Mouse (Mus musculus) stomach, embryonic 16.5 days (tissue): ENCODE measurements around the gene Cdc42ep1. TPM values are rescaled to one million over a fixed set of nuclear protein-coding genes. Genes with fewer than 3 reads are reported as not detected.

ENCODE experiments used
- ATAC-seq: fragments of 200-750 bp; cut with Nextera tagmentation; 2 replicates; pipeline ENCODE4 v1.8.0; 2017; ENCODE audit warnings: moderate number of reproducible peaks, moderate TSS enrichment; ENCODE audit not compliant: insufficient read depth, low FRiP score
- H3K27ac ChIP-seq: fragments of 300-500 bp; sonication (generic); 2 replicates; pipeline ENCODE4 v1.5.1; 2014; ENCODE audit warnings: low read length
- H3K27me3 ChIP-seq: fragments of 300-500 bp; sonication (generic); 2 replicates; pipeline ENCODE4 v1.6.1; 2014; ENCODE audit warnings: low read length, control low read depth, mixed read lengths; ENCODE audit not compliant: control insufficient read depth, insufficient read depth
- H3K36me3 ChIP-seq: fragments of 300-500 bp; sonication (generic); 2 replicates; pipeline ENCODE4 v1.6.1; 2014; ENCODE audit warnings: low read length; ENCODE audit not compliant: control insufficient read depth, insufficient read depth
- H3K4me1 ChIP-seq: fragments of 300-500 bp; sonication (generic); 2 replicates; pipeline ENCODE4 v1.6.1; 2014; ENCODE audit warnings: low read length, control low read depth, mixed read lengths; ENCODE audit not compliant: control insufficient read depth, insufficient read depth
- H3K4me2 ChIP-seq: fragments of 300-500 bp; sonication (generic); 2 replicates; pipeline ENCODE4 v1.6.1; 2014; ENCODE audit warnings: low read depth, low read length, mixed read lengths
- H3K4me3 ChIP-seq: fragments of 300-500 bp; sonication (generic); replicated peaks from 2 replicates; pipeline ENCODE4 v1.5.1; 2014; ENCODE audit warnings: mild to moderate bottlenecking, low read length
- H3K9ac ChIP-seq: fragments of 300-500 bp; sonication (generic); 2 replicates; pipeline ENCODE4 v1.6.1; 2014; ENCODE audit warnings: low read length
- H3K9me3 ChIP-seq: fragments of 300-500 bp; sonication (generic); replicated peaks from 2 replicates; pipeline ENCODE4 v1.6.1; 2016; ENCODE audit warnings: low read length, control low read depth; ENCODE audit not compliant: control insufficient read depth
- WGBS: fragments of 180-500 bp; shearing (Covaris S2); extraction: QIAGEN DNeasy Blood & Tissue Kit; methylation state at CpG from one replicate; pipeline ENCODE4 v1.1.7; 2014; 5-methylcytosine and 5-hydroxymethylcytosine counted together
- polyA plus RNA-seq: library from polyadenylated mRNA; unstranded; fragments of >200 nt; fragmentation: Nextera tagmentation; extraction: Ambion mirVana; gene quantifications from 2 replicates; pipeline ENCODE4 v1.2.1, GENCODE M21; 2015

Gene Cdc42ep1
- polyA plus RNA-seq, 1 experiment from 2014 or later = 47.9 TPM

DNA sequence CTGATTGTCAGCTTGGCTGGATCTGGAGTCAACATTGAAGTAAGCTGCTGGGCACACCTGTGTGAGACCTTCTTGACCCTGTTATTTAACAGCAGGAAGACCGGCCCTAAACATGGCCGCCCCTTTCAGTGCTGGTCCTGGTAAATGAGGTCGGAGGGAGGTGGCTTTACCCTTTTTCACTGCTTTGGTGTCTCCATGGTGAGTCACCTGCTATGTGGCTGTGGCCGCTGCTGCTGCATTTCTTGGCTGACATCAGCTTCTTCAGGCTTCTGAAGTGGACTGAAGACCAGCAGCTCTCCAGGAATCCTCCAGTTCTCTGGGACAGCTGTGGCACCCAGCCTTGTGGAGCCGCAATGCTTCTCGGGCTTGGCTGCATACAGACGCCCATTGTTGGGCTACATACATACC lies 26.4 kb downstream of the Cdc42ep1 start:
- Histone ChIP-seq H3K9ac (peak overlapping the region; percentile 55; the same call in 1 of the 2 replicates), H3K36me3 (no peaks in the 10 kb centered on the region), H3K27me3 (no peaks in the 10 kb centered on the region), H3K9me3 (no peaks in the 10 kb centered on the region), H3K27ac (peak overlapping the region; percentile 91), H3K4me1 (peaks cover 25% of the 10 kb centered on the region), H3K4me3 (no peak overlapping the region), H3K4me2 (peak overlapping the region; percentile 16; the same call in 1 of the 2 replicates)
- ATAC-seq = peak; percentile 56
- 36% methylated on average over 7 of the region's 7 CpGs for WGBS

DNA sequence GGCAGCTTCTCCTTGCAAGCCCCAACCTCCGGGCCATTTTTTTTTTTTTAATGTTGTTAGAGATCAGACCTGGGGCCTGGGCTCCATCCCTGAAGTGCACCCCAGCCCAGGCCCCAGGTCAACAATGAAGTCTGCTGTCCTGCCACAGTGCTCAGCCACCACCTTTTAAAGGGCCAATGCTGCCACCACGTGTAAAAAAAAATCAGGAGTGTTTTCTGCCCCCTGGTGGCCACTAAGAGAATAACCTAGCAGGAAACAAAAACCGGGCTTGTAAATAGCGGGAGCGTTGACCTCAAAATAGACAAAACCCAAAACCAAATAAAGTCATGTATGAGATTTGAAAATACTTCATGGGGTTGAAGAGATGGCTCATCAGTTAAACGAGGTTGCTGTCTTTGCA lies 27.4 kb downstream of the Cdc42ep1 start:
- Histone ChIP-seq H3K27me3 (no peaks in the 10 kb centered on the region), H3K4me1 (peaks cover 22% of the 10 kb centered on the region), H3K4me3 (no peak overlapping the region), H3K9ac (no peak overlapping the region), H3K4me2 (no peak overlapping the region), H3K36me3 (no peaks in the 10 kb centered on the region), H3K9me3 (no peaks in the 10 kb centered on the region), H3K27ac (no peak overlapping the region)
- WGBS = 32% methylated on average over 6 of the region's 6 CpGs
- ATAC-seq = no peak

DNA sequence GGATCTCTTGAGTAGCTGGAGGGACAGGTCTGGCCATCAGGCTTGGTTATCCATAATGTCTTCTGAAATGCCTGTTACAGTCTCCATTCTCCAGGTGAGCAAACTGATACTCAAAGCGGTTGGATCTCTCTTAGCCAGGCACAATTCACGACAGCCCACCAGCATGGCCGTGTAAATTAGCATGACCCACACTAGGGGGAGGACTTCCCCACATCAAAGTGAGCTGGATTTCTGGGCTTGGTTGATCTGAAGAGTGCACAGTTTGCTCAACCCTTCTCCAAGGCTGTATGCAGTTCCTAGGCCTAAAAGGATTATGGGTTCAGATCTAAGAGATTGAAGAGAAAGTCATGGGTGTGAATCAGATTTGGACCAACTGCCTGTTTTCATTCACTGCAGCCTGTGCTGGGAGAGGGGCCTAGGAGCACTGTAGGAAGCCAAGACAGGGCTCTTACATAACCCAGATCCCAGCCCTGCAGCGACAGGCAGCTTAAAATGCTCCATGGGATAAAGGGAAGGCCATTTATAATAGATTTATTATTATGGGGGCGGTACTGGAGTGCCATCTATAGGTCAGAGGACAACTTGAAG lies 29.7 kb downstream of the Cdc42ep1 start:
- Histone ChIP-seq H3K27ac (peak overlapping the region; percentile 21), H3K4me2 (no peak overlapping the region), H3K27me3 (no peaks in the 10 kb centered on the region), H3K4me3 (no peak overlapping the region), H3K36me3 (no peaks in the 10 kb centered on the region), H3K9ac (no peak overlapping the region), H3K9me3 (no peaks in the 10 kb centered on the region), H3K4me1 (peaks cover 38% of the 10 kb centered on the region)
- WGBS = 37% methylated on average over 5 of the region's 5 CpGs
- ATAC-seq = no peak

- peak overlapping the region; percentile 42 for H3K9ac ChIP-seq
- 50% methylated on average over 13 of the region's 13 CpGs for WGBS
- H3K27ac ChIP-seq = no peak overlapping the region
- H3K4me3 ChIP-seq = no peak overlapping the region
- peaks cover 30% of the 10 kb centered on the region for H3K4me1 ChIP-seq
- ATAC-seq = no peak
- H3K4me2 ChIP-seq = no peak overlapping the region
- no peaks in the 10 kb centered on the region for H3K36me3 ChIP-seq
- H3K9me3 ChIP-seq = no peaks in the 10 kb centered on the region
- H3K27me3 ChIP-seq = no peaks in the 10 kb centered on the region
These were observed 31.5 kb downstream of the Cdc42ep1 start for GRCm38 (mm10) chr15:78873803-78874435.

GRCm38 (mm10) chr15:78874989-78875388 lies 32.6 kb downstream of the Cdc42ep1 start:
- H3K36me3 ChIP-seq = no peaks in the 10 kb centered on the region
- no peak overlapping the region for H3K4me3 ChIP-seq
- no peak overlapping the region for H3K4me2 ChIP-seq
- no peak for ATAC-seq
- H3K27me3 ChIP-seq = no peaks in the 10 kb centered on the region
- no peaks in the 10 kb centered on the region for H3K9me3 ChIP-seq
- WGBS = 56% methylated on average over 8 of the region's 8 CpGs
- peaks cover 35% of the 10 kb centered on the region for H3K4me1 ChIP-seq
- peak overlapping the region; percentile 99 for H3K27ac ChIP-seq
- no peak overlapping the region for H3K9ac ChIP-seq

DNA sequence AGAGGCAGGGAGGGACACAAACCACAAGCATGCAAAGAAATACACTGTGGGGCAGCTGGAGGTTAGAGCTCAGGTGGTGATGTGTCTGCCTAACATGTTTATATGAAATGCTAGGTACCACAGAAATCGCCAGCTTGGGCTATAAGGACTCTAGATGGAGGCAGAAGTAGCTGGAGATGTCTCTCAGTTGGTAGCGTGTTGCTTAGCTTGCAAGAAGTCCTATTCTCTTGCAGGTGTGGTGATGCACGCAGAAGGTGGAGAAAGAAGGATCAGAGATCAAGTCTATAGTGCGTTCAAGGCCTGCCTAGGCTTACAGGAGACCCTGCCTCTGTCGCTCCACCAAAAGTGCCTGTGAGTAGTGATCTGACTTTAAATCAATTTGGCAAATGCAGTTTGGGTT lies 33.1 kb downstream of the Cdc42ep1 start:
- Histone ChIP-seq H3K4me2 (peak overlapping the region; percentile 81), H3K4me1 (peaks cover 35% of the 10 kb centered on the region), H3K27me3 (no peaks in the 10 kb centered on the region), H3K36me3 (no peaks in the 10 kb centered on the region), H3K27ac (peak overlapping the region; percentile 99), H3K9me3 (no peaks in the 10 kb centered on the region), H3K4me3 (peak overlapping the region; percentile 78; the same call in 1 of the 2 replicates), H3K9ac (peak overlapping the region; percentile 93; the same call in 1 of the 2 replicates)
- ATAC-seq = no peak
- WGBS = 72% methylated on average over 5 of the region's 5 CpGs

- peak overlapping the region; percentile 78 for H3K4me3 ChIP-seq
- peaks cover 35% of the 10 kb centered on the region for H3K4me1 ChIP-seq
- H3K27me3 ChIP-seq = no peaks in the 10 kb centered on the region
- peak overlapping the region; percentile 81 for H3K4me2 ChIP-seq
- peak overlapping the region; percentile 93 for H3K9ac ChIP-seq
- H3K36me3 ChIP-seq = 0 out of 2 replicates have a peak, but pooled peaks cover 2% of the 10 kb centered on the region
- H3K27ac ChIP-seq = peak overlapping the region; percentile 99
- no peaks in the 10 kb centered on the region for H3K9me3 ChIP-seq
- WGBS = 2% methylated on average over 17 of the region's 17 CpGs
- peak; percentile 52; the same call in 1 of the 2 replicates for ATAC-seq
These were observed 33.9 kb downstream of the Cdc42ep1 start for GRCm38 (mm10) chr15:78876258-78876696.

- peaks cover 30% of the 10 kb centered on the region for H3K4me1 ChIP-seq
- peak within 1 kb of the TSS; percentile 93 for H3K9ac ChIP-seq
- peak within 1 kb of the TSS; percentile 87 for H3K4me2 ChIP-seq
- peak within 1 kb of the TSS; percentile 99 for H3K27ac ChIP-seq
- no peaks in the 10 kb centered on the region for H3K9me3 ChIP-seq
- peak; percentile 90 for ATAC-seq
- no peaks in the 10 kb centered on the region for H3K27me3 ChIP-seq
- H3K4me3 ChIP-seq = peak within 1 kb of the TSS; percentile 78
- peaks cover 10% of the 10 kb centered on the region; the same call in 1 of the 2 replicates for H3K36me3 ChIP-seq
- under 1% methylated on average over 71 of the region's 95 CpGs for WGBS
These were observed 34.8 kb downstream of the Cdc42ep1 start, which contains the start of gene Gga1 for GRCm38 (mm10) chr15:78876991-78877809. TSS of gene Gga1 (plus strand) at chr15:78877190.
